Comparison of ENCODE assay signal across 21 mouse cellular contexts in genomic region chr5:110984136-110984681, GRCm38 (mm10).
DNase-seq lines count a peak whose midpoint lies in the region; ATAC-seq lines count a peak whose summit lies in the region.
"Had no signal": no experiment of that assay in that cellular context is flagged by ENCODE, and none has a peak within 500 bp of the region (broad histone marks: within the 10 kb centered on the region; RNA-seq: fewer than 3 reads in every experiment).

No protein-coding gene starts in this region.

- H3K4me3 ChIP-seq in forebrain, embryonic 16.5 days (replicated peaks; ENCODE audit: low read length), result no peak overlapping the region
- no peak overlapping the region for H3K4me3 ChIP-seq in forebrain, embryonic 12.5 days (replicated peaks)
- no peak overlapping the region for H3K4me3 ChIP-seq in kidney, embryonic 15.5 days (replicated peaks)
- H3K4me3 ChIP-seq in kidney, embryonic 14.5 days (ENCODE audit: low read length), result no peak overlapping the region
- H3K4me3 ChIP-seq: embryonic facial prominence, embryonic 10.5 days; embryonic facial prominence, embryonic 12.5 days had no signal

- H3K4me2 ChIP-seq in forebrain, embryonic 16.5 days (ENCODE audit: low read length), result 0 out of 2 replicates have a peak overlapping the region, but pooled peaks have one; percentile 36
- no peak overlapping the region for H3K4me2 ChIP-seq in forebrain, embryonic 12.5 days
- H3K4me2 ChIP-seq in kidney, embryonic 15.5 days, result no peak overlapping the region
- H3K4me2 ChIP-seq in kidney, embryonic 14.5 days (replicated peaks; ENCODE audit: low read depth, low read length), result no peak overlapping the region
- H3K4me2 ChIP-seq: embryonic facial prominence, embryonic 12.5 days had no signal

- no peaks in the 10 kb centered on the region for H3K27me3 ChIP-seq in forebrain, embryonic 16.5 days (replicated peaks; ENCODE audit: control insufficient read depth, insufficient read depth, low read length)
- peaks cover 4% of the 10 kb centered on the region; the same call in 1 of the 2 replicates for H3K27me3 ChIP-seq in forebrain, embryonic 12.5 days
- H3K27me3 ChIP-seq in kidney, embryonic 15.5 days, result no peaks in the 10 kb centered on the region
- no peaks in the 10 kb centered on the region for H3K27me3 ChIP-seq in kidney, embryonic 14.5 days (ENCODE audit: control insufficient read depth, insufficient read depth, low read length)
- H3K27me3 ChIP-seq: embryonic facial prominence, embryonic 12.5 days; Patski had no signal

- peak; percentile 74 for DNase-seq in heart, adult 11 months
- DNase-seq in heart, adult 8-10 months (ENCODE audit: low spot score), result no peak
- DNase-seq: adrenal gland, adult 8-10 months; adrenal gland, postnatal 14 days; adrenal gland, postnatal 36 days; B cell, adult 2 months; cerebellum, adult 11-12 months; cerebellum, adult 2 months; cerebellum, postnatal 10 days; cerebellum, postnatal 25 days had no signal

- WGBS in forebrain, embryonic 16.5 days, result 88% methylated on average over 6 of the region's 6 CpGs
- 86% methylated on average over 6 of the region's 6 CpGs for WGBS in forebrain, embryonic 12.5 days
- 45% methylated on average over 6 of the region's 6 CpGs for WGBS in kidney, embryonic 15.5 days
- WGBS in kidney, embryonic 14.5 days, result 44% methylated on average over 6 of the region's 6 CpGs

- peaks cover 36% of the 10 kb centered on the region for H3K4me1 ChIP-seq in forebrain, embryonic 16.5 days (replicated peaks; ENCODE audit: control insufficient read depth, insufficient read depth, low read length)
- peaks cover 35% of the 10 kb centered on the region for H3K4me1 ChIP-seq in forebrain, embryonic 12.5 days
- peaks cover 43% of the 10 kb centered on the region for H3K4me1 ChIP-seq in kidney, embryonic 15.5 days
- peaks cover 15% of the 10 kb centered on the region for H3K4me1 ChIP-seq in kidney, embryonic 14.5 days (ENCODE audit: control insufficient read depth, insufficient read depth, low read length)

- H3K27ac ChIP-seq in forebrain, embryonic 16.5 days (ENCODE audit: low read length), result no peak overlapping the region
- no peak overlapping the region for H3K27ac ChIP-seq in forebrain, embryonic 12.5 days
- H3K27ac ChIP-seq in kidney, embryonic 15.5 days, result peak overlapping the region; percentile 45; the same call in 1 of the 2 replicates
- H3K27ac ChIP-seq in kidney, embryonic 14.5 days (ENCODE audit: low read depth, low read length), result no peak overlapping the region
- H3K27ac ChIP-seq: embryonic facial prominence, embryonic 10.5 days; embryonic facial prominence, embryonic 12.5 days had no signal

- ATAC-seq in forebrain, embryonic 16.5 days, result no peak
- no peak for ATAC-seq in forebrain, embryonic 12.5 days (ENCODE audit: low FRiP score)
- no peak for ATAC-seq in kidney, embryonic 15.5 days (replicated peaks; ENCODE audit: low FRiP score)
- ATAC-seq in kidney, embryonic 14.5 days (ENCODE audit: low FRiP score, low TSS enrichment), result no peak
- ATAC-seq: activated CD4-positive, CD25-positive, alpha-beta regulatory T cell, adult 4 months; CD4-positive, CD25-positive, alpha-beta regulatory T cell, adult 4 months; forebrain, embryonic 14.5 days; Patski had no signal

- no peak overlapping the region for H3K9ac ChIP-seq in forebrain, embryonic 16.5 days (replicated peaks; ENCODE audit: low read depth, low read length)
- no peak overlapping the region for H3K9ac ChIP-seq in forebrain, embryonic 12.5 days
- no peak overlapping the region for H3K9ac ChIP-seq in kidney, embryonic 15.5 days
- no peak overlapping the region for H3K9ac ChIP-seq in kidney, embryonic 14.5 days (ENCODE audit: low read depth, low read length)
- H3K9ac ChIP-seq: embryonic facial prominence, embryonic 12.5 days had no signal

- H3K9me3 ChIP-seq in forebrain, embryonic 16.5 days (ENCODE audit: control insufficient read depth, low read length), result no peaks in the 10 kb centered on the region
- H3K9me3 ChIP-seq in forebrain, embryonic 12.5 days, result no peaks in the 10 kb centered on the region
- no peaks in the 10 kb centered on the region for H3K9me3 ChIP-seq in kidney, embryonic 15.5 days (replicated peaks)
- H3K9me3 ChIP-seq in kidney, embryonic 14.5 days (ENCODE audit: control insufficient read depth, low read length), result no peaks in the 10 kb centered on the region
- H3K9me3 ChIP-seq: embryonic facial prominence, embryonic 10.5 days; embryonic facial prominence, embryonic 12.5 days had no signal

- H3K36me3 ChIP-seq in forebrain, embryonic 16.5 days (ENCODE audit: control insufficient read depth, insufficient read depth), result no peaks in the 10 kb centered on the region
- no peaks in the 10 kb centered on the region for H3K36me3 ChIP-seq in forebrain, embryonic 12.5 days (replicated peaks)
- no peaks in the 10 kb centered on the region for H3K36me3 ChIP-seq in kidney, embryonic 15.5 days
- 0 out of 2 replicates have a peak, but pooled peaks cover 5% of the 10 kb centered on the region for H3K36me3 ChIP-seq in kidney, embryonic 14.5 days (ENCODE audit: control insufficient read depth, insufficient read depth, low read length)
- H3K36me3 ChIP-seq: embryonic facial prominence, embryonic 10.5 days; embryonic facial prominence, embryonic 12.5 days; G1E had no signal
